Mouse (Mus musculus): ENCODE results near the gene Adnp. TPM values are rescaled to one million over a fixed set of nuclear protein-coding genes. Genes with fewer than 3 reads are reported as not detected.
A peak's percentile ranks its signal among the peaks of the same experiment; 100 is the strongest.

Adnp gene
- polyA plus RNA-seq, 1 experiment: 115 TPM

DNA sequence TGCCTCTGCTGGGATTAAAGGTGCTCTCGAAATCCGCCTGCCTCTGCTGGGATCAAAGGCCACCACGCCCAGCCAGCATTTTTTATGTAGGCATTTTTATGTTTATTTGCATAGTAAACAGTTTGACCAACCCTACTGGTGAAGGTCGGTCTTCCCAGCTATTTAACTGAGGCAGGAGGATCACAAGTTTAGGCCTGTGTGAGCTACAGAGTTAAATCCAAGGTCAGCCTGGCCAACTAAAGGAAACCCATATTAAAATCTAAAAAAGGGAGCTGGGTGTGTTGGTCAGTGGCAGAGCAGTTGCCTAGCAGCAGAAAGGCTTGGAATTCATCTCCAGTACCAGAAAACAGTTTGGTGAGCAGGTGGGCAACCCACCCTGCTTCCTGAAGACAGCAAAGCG, 26.4 kb upstream of the Adnp start:
- TF ChIP-seq POLR2A (IDR thresholded peaks at IDR 0.05; ENCODE audit: borderline replicate concordance, extremely low read depth, insufficient read depth, insufficient read length, poor library complexity, severe bottlenecking) (no peak), CTCF (IDR thresholded peaks at IDR 0.05; ENCODE audit: borderline replicate concordance, extremely low read depth, insufficient read depth, insufficient read length) (no peak)
- DNase-seq (ENCODE audit: low read depth): no peak

DNA sequence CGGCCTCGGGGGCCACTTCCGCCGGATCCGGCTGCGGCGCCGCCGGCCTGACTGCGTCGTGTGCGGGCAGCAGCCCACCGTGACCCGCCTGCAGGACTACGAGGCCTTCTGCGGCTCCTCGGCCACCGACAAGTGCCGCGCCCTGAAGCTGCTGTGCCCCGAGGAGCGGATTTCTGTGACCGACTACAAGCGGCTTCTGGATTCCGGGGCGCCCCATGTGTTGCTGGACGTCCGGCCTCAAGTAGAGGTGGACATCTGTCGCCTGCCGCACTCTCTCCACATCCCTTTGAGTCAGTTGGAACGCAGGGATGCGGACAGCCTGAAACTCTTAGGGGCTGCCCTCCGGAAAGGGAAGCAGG, 24.5 kb upstream of the Adnp start:
- DNase-seq (ENCODE audit: low read depth): no peak
- no peak for TF ChIP-seq POLR2A (IDR thresholded peaks at IDR 0.05; ENCODE audit: borderline replicate concordance, extremely low read depth, insufficient read depth, insufficient read length, poor library complexity, severe bottlenecking)
- TF ChIP-seq CTCF (IDR thresholded peaks at IDR 0.05; ENCODE audit: borderline replicate concordance, extremely low read depth, insufficient read depth, insufficient read length): no peak

DNA sequence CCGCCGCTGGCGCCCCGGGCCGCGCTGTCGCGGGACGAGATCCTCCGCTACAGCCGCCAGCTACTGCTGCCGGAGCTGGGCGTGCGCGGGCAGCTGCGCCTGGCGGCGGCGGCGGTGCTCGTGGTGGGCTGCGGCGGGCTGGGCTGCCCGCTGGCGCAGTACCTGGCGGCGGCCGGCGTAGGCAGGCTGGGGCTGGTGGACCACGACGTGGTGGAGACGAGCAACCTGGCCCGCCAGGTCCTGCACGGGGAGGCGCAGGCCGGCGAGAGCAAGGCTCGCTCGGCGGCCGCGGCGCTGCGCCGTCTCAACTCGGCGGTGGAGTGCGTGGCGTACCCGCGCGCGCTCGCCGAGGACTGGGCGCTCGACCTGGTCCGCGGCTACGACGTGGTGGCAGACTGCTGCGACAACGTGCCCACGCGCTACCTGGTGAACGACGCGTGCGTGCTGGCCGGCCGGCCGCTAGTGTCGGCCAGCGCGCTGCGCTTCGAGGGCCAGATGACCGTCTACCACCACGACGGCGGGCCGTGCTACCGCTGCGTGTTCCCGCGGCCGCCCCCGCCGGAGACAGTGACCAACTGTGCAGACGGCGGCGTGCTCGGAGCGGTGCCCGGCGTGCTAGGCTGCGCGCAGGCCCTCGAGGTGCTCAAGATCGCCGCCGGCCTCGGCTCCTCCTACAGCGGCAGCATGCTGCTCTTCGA, 24.0 kb upstream of the Adnp start:
- peak; percentile 15 for DNase-seq (ENCODE audit: low read depth)
- no peak for TF ChIP-seq CTCF (IDR thresholded peaks at IDR 0.05; ENCODE audit: borderline replicate concordance, extremely low read depth, insufficient read depth, insufficient read length)
- TF ChIP-seq POLR2A (IDR thresholded peaks at IDR 0.05; ENCODE audit: borderline replicate concordance, extremely low read depth, insufficient read depth, insufficient read length, poor library complexity, severe bottlenecking): no peak

DNA sequence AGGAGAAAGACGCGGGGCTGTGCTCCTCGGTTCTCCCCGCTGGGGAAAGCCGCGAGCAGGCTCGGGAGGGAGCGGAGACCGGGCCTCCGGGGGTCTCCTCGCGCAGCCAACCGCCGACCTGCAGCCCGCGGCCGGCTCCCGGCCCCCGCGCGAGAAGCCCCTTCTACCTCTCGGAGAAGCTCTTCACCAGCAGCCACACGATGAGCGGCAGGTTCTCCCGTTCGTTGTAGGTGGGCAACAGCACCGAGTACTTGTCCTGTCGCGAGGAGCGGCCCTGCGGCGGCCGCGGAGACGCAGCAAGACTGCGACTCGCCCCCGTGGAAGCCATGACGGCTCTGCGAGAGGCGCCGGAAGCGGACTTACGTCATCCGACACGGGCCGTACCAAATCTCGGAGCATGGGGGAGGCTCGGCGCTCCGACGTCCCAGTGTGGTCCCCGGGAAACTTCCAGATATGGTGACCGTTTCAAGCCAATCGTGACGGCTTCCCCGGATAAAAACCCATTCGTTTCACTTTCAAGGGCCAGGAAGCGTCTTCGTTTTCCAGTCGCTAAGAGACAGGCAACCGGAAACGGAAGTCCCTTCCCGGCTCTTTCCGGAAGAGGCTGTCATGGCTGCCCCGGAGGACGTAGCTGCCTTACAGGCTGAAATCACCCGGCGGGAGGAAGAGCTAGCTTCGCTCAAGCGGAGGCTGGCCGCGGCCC, 23.3 kb upstream of the Adnp start, which contains the start of the genes Gm20716, Dpm1 and Mocs3:
Gene Gm20716, minus strand, starts transcription at position 339 of the 703 bp plus-strand sequence.
Gene Dpm1, minus strand, starts transcription at position 566 of the 703 bp plus-strand sequence.
Gene Mocs3, plus strand, starts transcription at position 597 of the 703 bp plus-strand sequence.
- TF ChIP-seq POLR2A (IDR thresholded peaks at IDR 0.05; ENCODE audit: borderline replicate concordance, extremely low read depth, insufficient read depth, insufficient read length, poor library complexity, severe bottlenecking) (peak; percentile 82), CTCF (IDR thresholded peaks at IDR 0.05; ENCODE audit: borderline replicate concordance, extremely low read depth, insufficient read depth, insufficient read length) (no peak)
- peak; percentile 96 for DNase-seq (ENCODE audit: low read depth)

DNA sequence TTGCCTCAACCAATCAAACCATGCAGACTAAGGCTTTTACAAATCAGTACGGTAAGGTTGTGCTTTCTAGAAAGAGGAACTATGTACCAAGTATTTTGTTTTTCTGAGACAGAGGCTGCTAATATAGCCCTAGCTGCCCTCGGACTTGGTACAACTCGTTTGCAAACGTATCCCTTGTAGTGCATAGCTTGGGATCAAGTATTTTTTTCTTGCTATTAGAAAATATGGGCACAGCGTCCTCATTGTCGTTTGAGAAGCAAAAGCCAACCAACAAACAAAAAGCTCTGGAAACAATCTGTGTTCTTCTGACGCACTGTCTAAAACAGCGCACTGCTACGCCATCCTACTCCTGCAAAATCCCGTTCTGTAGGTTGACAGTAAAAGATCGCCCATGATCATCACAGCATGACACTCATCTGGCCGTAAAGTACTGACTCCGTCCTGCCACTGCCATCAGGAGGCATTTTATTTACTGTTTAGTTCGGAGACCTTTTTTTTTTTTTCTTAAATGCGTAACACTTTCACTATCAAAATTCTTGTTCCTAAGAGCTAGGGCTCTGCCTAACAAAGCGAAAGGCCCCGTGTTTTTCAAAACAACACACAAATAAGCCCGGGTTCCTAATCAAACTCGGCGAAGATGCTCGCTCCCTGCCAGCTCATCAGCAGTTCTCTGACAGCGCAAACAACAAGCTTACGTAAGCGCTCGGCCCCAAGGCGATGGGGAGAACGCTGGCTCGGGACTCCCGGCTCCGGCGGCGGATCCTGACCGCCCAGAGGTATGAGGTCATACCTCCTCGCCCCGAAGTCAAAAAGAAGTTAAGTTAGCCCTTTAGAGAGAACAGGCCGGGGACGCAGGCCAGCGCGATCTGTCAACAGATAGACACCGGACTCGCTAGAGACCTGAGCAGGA, 22.5 kb upstream of the Adnp start:
- no peak for TF ChIP-seq POLR2A (IDR thresholded peaks at IDR 0.05; ENCODE audit: borderline replicate concordance, extremely low read depth, insufficient read depth, insufficient read length, poor library complexity, severe bottlenecking)
- no peak for TF ChIP-seq CTCF (IDR thresholded peaks at IDR 0.05; ENCODE audit: borderline replicate concordance, extremely low read depth, insufficient read depth, insufficient read length)
- no peak for DNase-seq (ENCODE audit: low read depth)

DNA sequence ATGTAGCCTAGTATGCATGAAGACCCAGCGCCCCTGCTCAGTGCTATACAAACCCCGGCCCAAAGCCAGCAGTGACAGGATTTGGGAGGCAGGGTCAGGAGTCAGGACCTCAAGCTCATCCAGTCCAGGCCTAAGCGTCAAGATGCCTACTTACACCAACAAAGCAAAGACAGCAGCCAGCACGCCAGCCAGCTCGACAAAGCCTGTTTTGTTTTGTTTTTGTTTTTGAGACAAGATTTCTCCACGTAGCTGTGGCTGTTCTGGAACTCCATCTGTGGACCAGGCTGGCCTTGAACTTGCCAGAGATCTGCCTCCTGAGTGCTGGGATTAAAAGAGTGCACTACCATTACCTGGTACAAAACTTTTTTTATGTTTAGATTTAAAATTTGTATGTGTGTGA, 16.4 kb upstream of the Adnp start:
- no peak for TF ChIP-seq POLR2A (IDR thresholded peaks at IDR 0.05; ENCODE audit: borderline replicate concordance, extremely low read depth, insufficient read depth, insufficient read length, poor library complexity, severe bottlenecking)
- no peak for TF ChIP-seq CTCF (IDR thresholded peaks at IDR 0.05; ENCODE audit: borderline replicate concordance, extremely low read depth, insufficient read depth, insufficient read length)
- no peak for DNase-seq (ENCODE audit: low read depth)

DNA sequence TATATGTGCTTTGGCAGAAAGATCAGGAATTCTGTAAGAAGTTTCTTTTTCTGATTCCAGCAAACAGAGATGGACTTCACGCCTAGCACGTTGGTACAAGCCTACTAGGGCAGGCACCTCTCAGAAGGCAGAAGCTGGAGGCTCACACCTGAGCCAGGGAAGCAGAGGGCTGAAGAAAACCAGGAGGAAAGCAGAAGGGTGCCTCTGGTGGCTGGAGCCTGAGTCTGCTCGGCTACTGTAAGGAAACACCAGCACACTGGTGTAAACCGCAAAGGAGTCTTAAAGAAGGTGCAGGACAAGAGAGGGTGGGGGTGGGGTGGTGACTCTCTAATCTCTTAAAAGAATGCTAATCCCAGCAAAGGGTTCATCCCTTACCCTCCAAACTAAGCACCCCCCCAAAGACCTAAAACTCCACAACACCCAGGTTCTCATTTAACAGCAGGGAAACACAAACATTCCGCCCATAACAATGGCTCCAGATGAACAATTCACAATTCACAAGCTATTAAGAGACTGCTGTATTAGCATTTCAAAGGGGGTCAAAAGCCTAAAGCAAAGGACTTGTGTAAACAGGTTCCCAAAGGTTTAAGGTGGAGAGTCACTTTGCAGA, 7.0 kb upstream of the Adnp start:
- TF ChIP-seq POLR2A (IDR thresholded peaks at IDR 0.05; ENCODE audit: borderline replicate concordance, extremely low read depth, insufficient read depth, insufficient read length, poor library complexity, severe bottlenecking) (no peak), CTCF (IDR thresholded peaks at IDR 0.05; ENCODE audit: borderline replicate concordance, extremely low read depth, insufficient read depth, insufficient read length) (peak; percentile 30; the same call in 1 of the 2 replicates)
- DNase-seq (ENCODE audit: low read depth): no peak

DNA sequence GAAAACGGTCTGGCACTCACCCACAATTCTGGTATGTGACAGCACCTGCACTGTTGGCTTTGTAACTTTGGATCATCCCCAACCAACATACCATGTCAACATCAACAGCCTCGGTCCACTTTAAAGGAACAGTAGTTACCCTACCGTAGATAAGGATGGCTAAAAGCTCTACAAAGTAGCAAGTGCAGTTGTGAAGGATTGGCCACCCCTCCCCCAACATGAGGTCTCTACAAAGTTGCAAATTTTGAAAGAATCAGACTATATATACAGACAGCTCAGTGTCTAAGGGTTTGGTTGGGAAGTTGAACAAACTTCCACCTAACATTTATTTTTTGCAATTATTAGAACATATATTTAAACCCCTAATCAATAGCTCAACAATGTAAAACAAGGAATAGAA, 971 bp upstream of the Adnp start:
- DNase-seq (ENCODE audit: low read depth): no peak
- no peak for TF ChIP-seq CTCF (IDR thresholded peaks at IDR 0.05; ENCODE audit: borderline replicate concordance, extremely low read depth, insufficient read depth, insufficient read length)
- no peak for TF ChIP-seq POLR2A (IDR thresholded peaks at IDR 0.05; ENCODE audit: borderline replicate concordance, extremely low read depth, insufficient read depth, insufficient read length, poor library complexity, severe bottlenecking)

DNA sequence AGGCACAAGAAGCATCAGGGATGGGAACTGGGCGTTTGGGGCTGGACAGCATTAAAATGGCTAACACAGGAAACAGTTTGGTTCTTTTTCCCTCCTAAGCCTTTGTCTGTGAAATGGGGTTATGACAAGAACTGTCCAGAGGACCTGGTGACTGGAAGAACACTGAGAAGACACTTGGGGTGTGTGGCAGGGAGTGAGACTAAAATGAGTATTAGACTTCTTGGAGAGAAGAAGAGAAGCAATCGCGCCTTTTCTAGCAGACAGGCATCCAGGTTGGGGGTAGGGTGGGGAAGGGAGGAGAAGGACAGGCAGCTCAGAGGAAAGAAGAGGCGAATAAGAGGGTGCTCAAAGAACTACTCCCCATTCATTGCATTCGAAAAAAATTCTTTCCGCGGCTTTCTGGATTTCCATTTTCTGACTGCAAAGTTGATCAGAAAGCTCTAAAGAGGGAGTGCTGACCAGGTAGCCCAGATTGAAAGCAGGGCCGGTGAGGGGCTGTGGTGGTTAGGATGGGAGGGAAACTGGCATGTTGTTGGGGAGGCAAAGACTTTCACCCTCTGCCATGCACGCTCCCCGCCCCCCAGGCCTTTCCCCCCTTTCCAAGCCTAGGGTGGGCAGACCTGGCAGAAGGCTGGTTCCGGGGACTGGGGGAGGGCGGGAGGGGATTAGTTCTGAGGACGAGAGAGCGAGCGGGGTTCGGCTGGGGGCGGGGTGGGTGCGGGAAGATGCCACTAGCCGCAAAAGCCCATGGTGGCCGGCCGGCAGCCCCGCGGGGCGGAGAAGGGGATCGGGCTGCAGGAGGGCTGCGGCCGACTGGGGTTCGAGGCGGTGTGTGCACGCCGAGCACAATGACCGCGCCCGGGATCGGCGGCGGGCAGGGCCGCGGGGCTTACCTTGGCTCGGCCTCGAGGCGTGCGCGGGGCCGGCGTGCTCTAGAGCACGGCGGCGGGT, 956 bp downstream of the Adnp start:
- DNase-seq (ENCODE audit: low read depth): peak; percentile 54
- TF ChIP-seq POLR2A (IDR thresholded peaks at IDR 0.05; ENCODE audit: borderline replicate concordance, extremely low read depth, insufficient read depth, insufficient read length, poor library complexity, severe bottlenecking) (0 out of 2 replicates have a peak, but pooled peaks have one; percentile 23), CTCF (IDR thresholded peaks at IDR 0.05; ENCODE audit: borderline replicate concordance, extremely low read depth, insufficient read depth, insufficient read length) (no peak)

DNA sequence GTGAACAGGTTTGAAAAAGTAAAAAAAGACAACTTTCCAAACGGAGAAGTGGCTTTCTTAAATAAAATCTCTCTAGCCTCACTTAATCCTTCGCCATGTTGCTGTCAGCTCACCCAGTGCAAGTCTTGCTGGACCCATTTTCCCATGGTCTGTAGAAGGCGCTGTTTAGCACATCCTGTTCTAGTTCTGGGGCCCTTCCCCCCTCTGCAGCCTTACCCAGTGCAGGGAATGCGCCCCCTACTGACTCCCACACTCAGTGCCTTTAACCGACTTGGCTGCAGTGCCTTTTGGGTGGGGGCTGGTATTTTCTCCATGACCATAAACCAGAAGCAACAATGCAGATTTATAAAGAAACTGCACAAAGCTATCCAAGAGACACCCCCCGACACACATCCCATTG, 1.6 kb downstream of the Adnp start:
- TF ChIP-seq CTCF (IDR thresholded peaks at IDR 0.05; ENCODE audit: borderline replicate concordance, extremely low read depth, insufficient read depth, insufficient read length) (peak; percentile 99), POLR2A (IDR thresholded peaks at IDR 0.05; ENCODE audit: borderline replicate concordance, extremely low read depth, insufficient read depth, insufficient read length, poor library complexity, severe bottlenecking) (no peak)
- DNase-seq (ENCODE audit: low read depth): peak; percentile 97
